Mouse (Mus musculus): ENCODE measurements at regions not wholly inside any gene's neighbourhood (a gene's known extent, or its start where the extent isn't known, plus 50 kb on each side); places are given as distances from the start of the nearest gene placed in this dataset.
"Not testable (repeated sequence)": the region's sequence is repeated elsewhere in the genome, so short reads cannot be mapped to it uniquely, and the experiment has no call there.

DNA sequence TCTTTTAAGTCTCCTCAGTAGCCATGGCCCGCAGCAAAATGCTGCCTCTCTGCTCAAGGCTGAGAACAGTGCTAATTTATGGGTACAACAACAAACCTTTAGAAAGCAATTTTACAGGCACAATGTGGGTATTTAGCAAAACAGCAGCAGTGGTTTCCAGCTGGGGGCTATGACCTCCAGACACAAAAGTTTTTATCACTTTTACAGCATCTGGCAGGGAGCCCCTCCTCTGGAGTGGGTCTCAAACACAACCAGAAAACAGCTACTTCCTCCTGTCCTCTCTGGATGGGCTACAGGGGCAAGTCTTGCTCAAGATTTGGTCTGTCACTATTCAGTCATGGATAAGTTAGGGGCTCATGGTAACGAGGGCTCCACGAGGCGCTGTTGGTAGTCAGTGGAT is 137.1 kb upstream of the Trpc7 start:
- Histone ChIP-seq H3K4me3 (ENCODE audit: low read depth, low read length) (no peak overlapping the region), H3K27ac (ENCODE audit: insufficient read depth, low read depth, low read length) (no peak overlapping the region), H3K4me1 (ENCODE audit: control insufficient read depth, insufficient read depth, insufficient read length, low read length) (no peaks in the 10 kb centered on the region), H3K27me3 (ENCODE audit: control insufficient read depth, insufficient read depth, low read length) (no peaks in the 10 kb centered on the region), H3K36me3 (ENCODE audit: control insufficient read depth, insufficient read depth, low read length) (no peaks in the 10 kb centered on the region)
- TF ChIP-seq POLR2A (IDR thresholded peaks at IDR 0.05; ENCODE audit: low read depth, low read length) (no peak), CTCF (IDR thresholded peaks at IDR 0.05; ENCODE audit: extremely low read depth, insufficient read length, insufficient replicate concordance, low read depth, low read length) (no peak)
- 84% methylated on average over 4 of the region's 4 CpGs for WGBS

DNA sequence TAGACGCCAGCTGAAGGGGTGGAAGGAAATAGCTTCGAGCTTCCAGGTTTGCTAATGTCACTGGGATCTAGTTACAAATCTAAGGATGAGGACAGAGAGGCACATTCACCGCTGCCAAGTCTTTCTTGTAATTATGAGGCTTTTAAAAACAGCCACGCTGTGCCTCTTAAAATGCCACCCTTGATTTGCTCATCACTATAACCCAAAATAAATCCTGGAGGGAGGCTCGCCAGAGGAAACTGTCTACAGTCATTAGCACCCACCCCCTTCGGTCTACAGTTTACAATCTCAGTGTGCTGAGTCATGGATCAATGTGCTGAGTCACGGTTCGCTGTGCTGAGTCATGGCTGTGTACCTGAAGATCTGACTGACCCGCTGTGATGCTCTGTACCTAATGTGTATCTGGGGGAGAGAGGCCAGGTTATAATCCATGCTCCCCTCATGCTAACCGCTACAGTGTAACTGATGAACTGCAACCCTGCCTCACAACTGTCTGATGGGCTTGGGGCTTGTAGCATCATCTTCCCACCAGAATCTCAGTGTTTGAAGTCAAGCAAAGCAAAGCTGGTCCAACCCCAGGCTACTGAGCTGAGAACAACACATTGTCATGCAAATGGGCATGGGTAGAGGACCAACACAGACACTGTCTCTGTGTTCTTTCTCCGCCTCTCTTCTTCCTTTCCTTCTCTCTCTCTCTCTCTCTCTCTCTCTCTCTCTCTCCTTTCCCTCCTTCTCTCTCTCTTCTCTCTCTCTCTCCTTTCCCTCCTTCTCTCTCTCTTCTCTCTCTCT is 122.0 kb upstream of the Trpc7 start:
- no peaks in the 10 kb centered on the region for H3K36me3 ChIP-seq (ENCODE audit: control insufficient read depth, insufficient read depth, low read length)
- no peaks in the 10 kb centered on the region for H3K27me3 ChIP-seq (ENCODE audit: control insufficient read depth, insufficient read depth, low read length)
- H3K4me3 ChIP-seq (ENCODE audit: low read depth, low read length): no peak overlapping the region
- no peak overlapping the region for H3K27ac ChIP-seq (ENCODE audit: insufficient read depth, low read depth, low read length)
- WGBS: 63% methylated on average over 11 of the region's 11 CpGs
- no peaks in the 10 kb centered on the region for H3K4me1 ChIP-seq (ENCODE audit: control insufficient read depth, insufficient read depth, insufficient read length, low read length)
- TF ChIP-seq POLR2A (IDR thresholded peaks at IDR 0.05; ENCODE audit: low read depth, low read length): no peak
- TF ChIP-seq CTCF (IDR thresholded peaks at IDR 0.05; ENCODE audit: extremely low read depth, insufficient read length, insufficient replicate concordance, low read depth, low read length): no peak

DNA sequence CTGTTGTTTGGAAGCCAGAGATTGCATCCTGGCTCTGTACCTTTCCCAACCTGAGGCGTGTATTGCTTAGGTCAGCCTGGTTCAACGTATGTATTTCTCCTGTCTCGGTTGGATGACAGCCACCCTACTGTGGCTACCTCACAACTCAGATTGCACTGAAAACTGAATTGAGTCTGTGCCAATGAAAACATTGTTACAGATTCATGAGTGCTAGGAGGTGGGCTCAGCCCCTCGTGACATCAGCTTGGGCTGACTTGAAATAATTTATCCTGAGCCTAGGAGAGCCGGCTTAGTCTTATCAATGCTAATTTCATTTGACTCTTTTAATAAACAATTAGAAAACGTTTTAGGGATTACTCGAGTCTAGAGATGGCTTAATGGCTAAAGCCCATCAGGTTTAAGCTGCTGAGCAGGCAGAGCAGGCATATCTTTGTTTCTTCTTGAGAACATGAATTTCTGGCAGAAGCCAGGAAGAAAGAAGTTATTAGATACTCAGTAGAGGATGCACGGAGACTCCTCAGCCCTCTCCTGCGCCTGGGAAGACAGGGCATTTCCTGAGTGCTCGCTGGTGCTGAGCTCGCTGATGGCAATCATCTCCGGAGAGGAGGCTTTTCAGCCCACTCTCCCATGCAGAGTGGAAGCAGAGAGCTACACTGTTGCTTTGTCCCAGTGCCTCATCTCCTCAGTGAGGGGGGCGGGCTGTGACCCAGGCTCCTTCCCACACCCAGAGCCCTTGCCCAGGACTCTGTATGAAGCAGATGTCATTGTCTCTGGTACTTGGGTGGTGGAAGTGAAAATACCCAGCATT is 120.9 kb upstream of the Trpc7 start:
- no peak for TF ChIP-seq POLR2A (IDR thresholded peaks at IDR 0.05; ENCODE audit: low read depth, low read length)
- TF ChIP-seq CTCF (IDR thresholded peaks at IDR 0.05; ENCODE audit: extremely low read depth, insufficient read length, insufficient replicate concordance, low read depth, low read length): no peak
- Histone ChIP-seq H3K27ac (ENCODE audit: insufficient read depth, low read depth, low read length) (no peak overlapping the region), H3K36me3 (ENCODE audit: control insufficient read depth, insufficient read depth, low read length) (no peaks in the 10 kb centered on the region), H3K4me1 (ENCODE audit: control insufficient read depth, insufficient read depth, insufficient read length, low read length) (no peaks in the 10 kb centered on the region), H3K27me3 (ENCODE audit: control insufficient read depth, insufficient read depth, low read length) (no peaks in the 10 kb centered on the region), H3K4me3 (ENCODE audit: low read depth, low read length) (no peak overlapping the region)
- 59% methylated on average over 13 of the region's 13 CpGs for WGBS

DNA sequence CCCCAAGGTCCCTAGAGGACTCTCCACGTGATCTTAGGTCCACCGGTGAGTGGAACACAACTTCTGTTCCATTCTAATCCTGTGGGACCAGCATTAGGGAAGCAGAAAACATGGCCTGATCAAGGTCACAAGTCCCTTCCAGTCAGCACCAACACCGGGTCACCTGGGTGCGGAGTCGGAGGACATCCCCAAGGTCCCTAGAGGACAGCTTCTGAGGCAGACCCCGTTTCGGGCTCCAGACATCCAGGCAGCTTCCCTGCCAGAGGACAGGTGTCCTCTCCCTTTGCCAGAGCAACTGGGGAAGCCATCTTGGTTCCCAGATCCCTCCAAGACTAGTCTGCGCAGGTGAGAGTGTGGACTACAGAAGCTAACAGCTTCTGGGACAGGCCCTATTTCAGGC is 111.4 kb upstream of the Trpc7 start:
- not testable (repeated sequence) for H3K27ac ChIP-seq (ENCODE audit: insufficient read depth, low read depth, low read length); H3K4me3 ChIP-seq (ENCODE audit: low read depth, low read length); H3K4me1 ChIP-seq (ENCODE audit: control insufficient read depth, insufficient read depth, insufficient read length, low read length); H3K27me3 ChIP-seq (ENCODE audit: control insufficient read depth, insufficient read depth, low read length); H3K36me3 ChIP-seq (ENCODE audit: control insufficient read depth, insufficient read depth, low read length)
- WGBS: 88% methylated on average over 8 of the region's 8 CpGs

DNA sequence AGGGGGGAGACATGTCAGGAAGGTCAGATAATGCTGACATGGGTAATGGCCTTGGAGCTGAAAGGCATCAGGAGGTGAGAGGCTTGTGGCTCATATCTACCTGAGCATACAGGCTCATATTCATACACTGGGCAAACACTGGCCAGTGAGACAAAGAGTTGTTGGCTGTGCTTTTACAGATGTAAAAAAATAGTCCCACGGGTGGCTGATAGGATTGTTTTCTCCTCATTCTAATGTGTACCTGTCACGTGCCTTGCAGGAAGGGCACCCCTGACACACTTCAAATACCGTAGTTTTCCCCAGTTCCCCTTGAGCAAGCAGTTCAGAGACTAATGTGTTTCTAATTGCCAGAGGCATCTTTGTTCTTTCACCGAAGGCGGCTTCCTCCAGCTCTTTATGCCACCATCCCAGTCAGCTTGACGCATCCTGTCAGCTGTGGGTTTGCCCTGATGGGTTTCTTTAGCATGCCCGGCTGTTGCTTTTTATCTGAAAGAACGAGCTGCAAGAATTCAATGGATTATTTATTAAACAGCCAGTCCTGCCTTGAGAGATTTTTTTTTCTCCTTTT is 107.9 kb upstream of the Trpc7 start:
- H3K36me3 ChIP-seq (ENCODE audit: control insufficient read depth, insufficient read depth, low read length): no peaks in the 10 kb centered on the region
- no peak overlapping the region for H3K4me3 ChIP-seq (ENCODE audit: low read depth, low read length)
- no peak for TF ChIP-seq POLR2A (IDR thresholded peaks at IDR 0.05; ENCODE audit: low read depth, low read length)
- TF ChIP-seq CTCF (IDR thresholded peaks at IDR 0.05; ENCODE audit: extremely low read depth, insufficient read length, insufficient replicate concordance, low read depth, low read length): no peak
- H3K27ac ChIP-seq (ENCODE audit: insufficient read depth, low read depth, low read length): no peak overlapping the region
- no peaks in the 10 kb centered on the region for H3K4me1 ChIP-seq (ENCODE audit: control insufficient read depth, insufficient read depth, insufficient read length, low read length)
- 26% methylated on average over 8 of the region's 8 CpGs for WGBS
- H3K27me3 ChIP-seq (ENCODE audit: control insufficient read depth, insufficient read depth, low read length): no peaks in the 10 kb centered on the region

DNA sequence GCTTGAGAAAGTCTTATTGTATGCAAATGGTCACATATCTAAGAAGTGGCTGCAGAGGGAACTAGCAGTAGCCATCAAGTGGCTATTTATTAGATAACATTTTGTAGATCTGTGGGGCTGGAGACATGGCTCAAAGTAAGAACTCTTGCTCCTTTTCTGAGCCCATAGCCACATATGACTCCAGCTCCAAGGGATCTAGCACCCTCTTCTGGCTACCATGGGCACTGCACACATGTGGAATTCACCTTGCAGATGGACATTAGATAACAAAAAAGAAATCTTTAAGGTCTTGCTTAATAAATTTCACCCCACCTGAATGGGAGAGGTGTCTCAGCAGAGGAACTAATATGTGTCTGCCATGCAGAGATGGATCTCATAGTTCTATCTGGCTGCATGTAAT is 96.2 kb upstream of the Trpc7 start:
- Histone ChIP-seq H3K27ac (ENCODE audit: insufficient read depth, low read depth, low read length) (no peak overlapping the region), H3K4me1 (ENCODE audit: control insufficient read depth, insufficient read depth, insufficient read length, low read length) (no peaks in the 10 kb centered on the region), H3K4me3 (ENCODE audit: low read depth, low read length) (no peak overlapping the region), H3K27me3 (ENCODE audit: control insufficient read depth, insufficient read depth, low read length) (no peaks in the 10 kb centered on the region), H3K36me3 (ENCODE audit: control insufficient read depth, insufficient read depth, low read length) (no peaks in the 10 kb centered on the region)
- TF ChIP-seq POLR2A (IDR thresholded peaks at IDR 0.05; ENCODE audit: low read depth, low read length): no peak
- TF ChIP-seq CTCF (IDR thresholded peaks at IDR 0.05; ENCODE audit: extremely low read depth, insufficient read length, insufficient replicate concordance, low read depth, low read length): no peak

DNA sequence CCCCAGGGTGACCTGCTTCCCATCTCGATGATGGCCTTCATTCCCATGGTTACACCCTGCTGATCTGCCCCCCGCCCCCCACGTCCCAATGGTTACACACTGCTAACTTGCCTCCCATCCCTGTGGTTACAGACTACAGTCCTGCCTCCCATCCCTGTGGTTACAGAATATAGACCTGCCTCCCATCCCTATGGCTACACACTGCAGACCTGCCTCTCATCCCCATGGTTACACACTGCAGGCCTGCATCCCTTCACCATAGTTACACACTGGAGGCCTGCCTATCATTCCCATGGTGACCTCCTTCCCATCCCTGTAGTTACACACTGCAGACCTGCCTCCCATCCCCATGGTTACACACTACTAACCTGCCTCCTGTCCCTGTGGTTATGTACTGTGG is 78.3 kb upstream of the Trpc7 start:
- no peak overlapping the region for H3K27ac ChIP-seq (ENCODE audit: insufficient read depth, low read depth, low read length)
- H3K4me1 ChIP-seq (ENCODE audit: control insufficient read depth, insufficient read depth, insufficient read length, low read length): no peaks in the 10 kb centered on the region
- TF ChIP-seq POLR2A (IDR thresholded peaks at IDR 0.05; ENCODE audit: low read depth, low read length): no peak
- TF ChIP-seq CTCF (IDR thresholded peaks at IDR 0.05; ENCODE audit: extremely low read depth, insufficient read length, insufficient replicate concordance, low read depth, low read length): no peak
- 73% methylated on average over 3 of the region's 3 CpGs for WGBS
- H3K4me3 ChIP-seq (ENCODE audit: low read depth, low read length): no peak overlapping the region
- no peaks in the 10 kb centered on the region for H3K27me3 ChIP-seq (ENCODE audit: control insufficient read depth, insufficient read depth, low read length)
- H3K36me3 ChIP-seq (ENCODE audit: control insufficient read depth, insufficient read depth, low read length): no peaks in the 10 kb centered on the region

Data from small intestine, adult 2 months (tissue).